Mouse (Mus musculus) CD4-positive, CD25-positive, alpha-beta regulatory T cell, adult 2 months (primary cell): ENCODE results near the gene Sfxn1.

Experiments
- DNase-seq: peaks from one replicate; pipeline ENCODE4 v3.0.0-alpha.2; 2012; ENCODE audit warnings: low read depth, low spot score

Sfxn1 gene

GRCm38 (mm10) chr13:54076762-54077460, 5.2 kb downstream of the Sfxn1 start:
- no peak for DNase-seq

GRCm38 (mm10) chr13:54077470-54078174, 6.0 kb downstream of the Sfxn1 start:
- no peak for DNase-seq

- no peak for DNase-seq
These were observed 8.4 kb downstream of the Sfxn1 start for GRCm38 (mm10) chr13:54079782-54080759.

- DNase-seq, result no peak
These were observed 9.1 kb downstream of the Sfxn1 start for GRCm38 (mm10) chr13:54080785-54081184.

- DNase-seq, result no peak
These were observed 11.3 kb downstream of the Sfxn1 start for GRCm38 (mm10) chr13:54082946-54083345.

GRCm38 (mm10) chr13:54084178-54084577, 12.5 kb downstream of the Sfxn1 start:
- DNase-seq, result no peak

GRCm38 (mm10) chr13:54084826-54085225, 13.2 kb downstream of the Sfxn1 start:
- DNase-seq, result no peak

GRCm38 (mm10) chr13:54085266-54085665, 13.6 kb downstream of the Sfxn1 start:
- DNase-seq, result no peak

- DNase-seq, result no peak
These were observed 20.1 kb downstream of the Sfxn1 start for GRCm38 (mm10) chr13:54091719-54092118.

GRCm38 (mm10) chr13:54094349-54094748, 22.7 kb downstream of the Sfxn1 start:
- no peak for DNase-seq

- DNase-seq, result no peak
These were observed 23.3 kb downstream of the Sfxn1 start for GRCm38 (mm10) chr13:54094963-54095362.

GRCm38 (mm10) chr13:54095721-54096120, 24.1 kb downstream of the Sfxn1 start:
- DNase-seq, result no peak

GRCm38 (mm10) chr13:54097227-54097626, 25.6 kb downstream of the Sfxn1 start:
- no peak for DNase-seq

GRCm38 (mm10) chr13:54097797-54098196, 26.1 kb downstream of the Sfxn1 start:
- no peak for DNase-seq

GRCm38 (mm10) chr13:54101031-54101820, 29.6 kb downstream of the Sfxn1 start:
- peak; percentile 2 for DNase-seq

- no peak for DNase-seq
These were observed 30.4 kb downstream of the Sfxn1 start for GRCm38 (mm10) chr13:54102061-54102460.

GRCm38 (mm10) chr13:54103271-54103670, 31.6 kb downstream of the Sfxn1 start:
- no peak for DNase-seq

- DNase-seq, result no peak
These were observed 32.2 kb downstream of the Sfxn1 start for GRCm38 (mm10) chr13:54103866-54104265.

- DNase-seq, result peak; percentile 74
These were observed 42.3 kb downstream of the Sfxn1 start for GRCm38 (mm10) chr13:54113819-54114550.

GRCm38 (mm10) chr13:54114931-54115330, 43.3 kb downstream of the Sfxn1 start:
- no peak for DNase-seq
